Mouse (Mus musculus) midbrain, embryonic 10.5 days (tissue): ENCODE results near the gene Arap2. TPM values are rescaled to one million over a fixed set of nuclear protein-coding genes. Genes with fewer than 3 reads are reported as not detected.

Experiments used
- DNase-seq: peaks from one replicate; pipeline ENCODE4 v3.0.0-alpha.2; 2017; ENCODE audit warnings: low spot score
- H3K27ac ChIP-seq: fragments of 300-500 bp; sonication (generic); replicated peaks from 2 replicates; pipeline ENCODE4 v1.5.1; 2016; ENCODE audit warnings: mild to moderate bottlenecking
- H3K27me3 ChIP-seq: fragments of 300-500 bp; sonication (generic); 2 replicates; pipeline ENCODE4 v1.6.1; 2016; ENCODE audit warnings: low read depth, mild to moderate bottlenecking; ENCODE audit not compliant: poor library complexity, severe bottlenecking
- H3K36me3 ChIP-seq: fragments of 300-500 bp; sonication (generic); 2 replicates; pipeline ENCODE4 v1.6.1; 2016; ENCODE audit warnings: mild to moderate bottlenecking, moderate library complexity
- H3K4me1 ChIP-seq: fragments of 300-500 bp; sonication (generic); 2 replicates; pipeline ENCODE4 v1.6.1; 2016
- H3K4me3 ChIP-seq: fragments of 300-500 bp; sonication (generic); 2 replicates; pipeline ENCODE4 v1.5.1; 2016; ENCODE audit warnings: mild to moderate bottlenecking, moderate library complexity
- H3K9me3 ChIP-seq: fragments of 300-500 bp; sonication (generic); replicated peaks from 2 replicates; pipeline ENCODE4 v1.6.1; 2016; ENCODE audit warnings: mild to moderate bottlenecking
- WGBS: fragments of 180-500 bp; shearing (Covaris S2); methylation state at CpG from one replicate; pipeline ENCODE4 v1.1.7; 2016; 5-methylcytosine and 5-hydroxymethylcytosine counted together
- polyA plus RNA-seq: library from polyadenylated mRNA; unstranded; fragments of >200 nt; fragmentation: Nextera tagmentation; extraction: Ambion mirVana; gene quantifications from 2 replicates; pipeline ENCODE4 v1.2.1, GENCODE M21; 2016

Arap2 gene
- polyA plus RNA-seq, 1 experiment from 2014 or later = 1.3 TPM

GRCm38 (mm10) chr5:62663206-62663605 lies 102.8 kb downstream of the Arap2 start:
- Histone ChIP-seq H3K27ac (no peak overlapping the region), H3K4me3 (no peak overlapping the region), H3K4me1 (no peaks in the 10 kb centered on the region), H3K9me3 (no peaks in the 10 kb centered on the region), H3K36me3 (no peaks in the 10 kb centered on the region), H3K27me3 (no peaks in the 10 kb centered on the region)
- WGBS = 95% methylated on average over 1 of the region's 1 CpGs
- no peak for DNase-seq

GRCm38 (mm10) chr5:62653924-62654323 lies 112.0 kb downstream of the Arap2 start:
- no peak for DNase-seq
- WGBS = 83% methylated on average over 5 of the region's 5 CpGs
- H3K27ac ChIP-seq = no peak overlapping the region
- no peaks in the 10 kb centered on the region for H3K9me3 ChIP-seq
- H3K36me3 ChIP-seq = no peaks in the 10 kb centered on the region
- no peaks in the 10 kb centered on the region for H3K27me3 ChIP-seq
- H3K4me1 ChIP-seq = no peaks in the 10 kb centered on the region
- H3K4me3 ChIP-seq = no peak overlapping the region

GRCm38 (mm10) chr5:62642330-62642729 lies 123.6 kb downstream of the Arap2 start:
- 89% methylated on average over 4 of the region's 4 CpGs for WGBS
- Histone ChIP-seq H3K9me3 (no peaks in the 10 kb centered on the region), H3K4me3 (no peak overlapping the region), H3K36me3 (no peaks in the 10 kb centered on the region), H3K4me1 (no peaks in the 10 kb centered on the region), H3K27me3 (no peaks in the 10 kb centered on the region), H3K27ac (no peak overlapping the region)
- no peak for DNase-seq

DNA sequence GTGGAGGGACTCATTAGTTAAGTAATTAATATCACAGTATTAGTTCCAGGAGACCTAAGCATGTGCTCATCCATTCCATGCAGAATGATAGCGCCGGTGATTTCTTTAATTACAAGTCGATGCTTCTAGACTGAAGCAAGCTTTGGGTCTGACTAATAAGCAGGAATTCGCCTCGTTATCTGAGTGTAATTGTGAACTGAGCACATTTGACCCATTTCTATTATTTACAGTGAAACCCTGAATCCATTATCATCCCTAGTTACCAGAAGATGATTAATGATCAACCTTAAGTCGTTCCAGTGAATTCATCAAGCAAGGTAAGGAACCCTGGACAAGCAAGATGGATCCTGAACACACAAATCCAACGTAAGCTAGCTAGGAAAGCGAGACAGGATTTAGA lies 125.5 kb downstream of the Arap2 start:
- H3K4me3 ChIP-seq = no peak overlapping the region
- H3K36me3 ChIP-seq = no peaks in the 10 kb centered on the region
- no peaks in the 10 kb centered on the region for H3K9me3 ChIP-seq
- WGBS = 87% methylated on average over 8 of the region's 8 CpGs
- H3K27me3 ChIP-seq = no peaks in the 10 kb centered on the region
- no peak overlapping the region for H3K27ac ChIP-seq
- H3K4me1 ChIP-seq = no peaks in the 10 kb centered on the region
- DNase-seq = no peak

- Histone ChIP-seq H3K4me3 (no peak overlapping the region), H3K27ac (no peak overlapping the region), H3K27me3 (no peaks in the 10 kb centered on the region), H3K36me3 (no peaks in the 10 kb centered on the region), H3K4me1 (no peaks in the 10 kb centered on the region), H3K9me3 (no peaks in the 10 kb centered on the region)
- DNase-seq = no peak
- 87% methylated on average over 3 of the region's 3 CpGs for WGBS
Observed at GRCm38 (mm10) chr5:62636341-62636740, 129.6 kb downstream of the Arap2 start.

GRCm38 (mm10) chr5:62628901-62629300 lies 137.1 kb downstream of the Arap2 start:
- no peak overlapping the region for H3K27ac ChIP-seq
- no peaks in the 10 kb centered on the region for H3K36me3 ChIP-seq
- no peak overlapping the region for H3K4me3 ChIP-seq
- no peaks in the 10 kb centered on the region for H3K4me1 ChIP-seq
- no peak for DNase-seq
- H3K27me3 ChIP-seq = no peaks in the 10 kb centered on the region
- H3K9me3 ChIP-seq = no peaks in the 10 kb centered on the region
- 89% methylated on average over 5 of the region's 5 CpGs for WGBS

- H3K27me3 ChIP-seq = no peaks in the 10 kb centered on the region
- H3K4me3 ChIP-seq = no peak overlapping the region
- H3K27ac ChIP-seq = no peak overlapping the region
- H3K36me3 ChIP-seq = no peaks in the 10 kb centered on the region
- DNase-seq = no peak
- WGBS = 91% methylated on average over 11 of the region's 11 CpGs
- no peaks in the 10 kb centered on the region for H3K9me3 ChIP-seq
- H3K4me1 ChIP-seq = no peaks in the 10 kb centered on the region
Observed at GRCm38 (mm10) chr5:62622848-62623479, 143.0 kb downstream of the Arap2 start.

DNA sequence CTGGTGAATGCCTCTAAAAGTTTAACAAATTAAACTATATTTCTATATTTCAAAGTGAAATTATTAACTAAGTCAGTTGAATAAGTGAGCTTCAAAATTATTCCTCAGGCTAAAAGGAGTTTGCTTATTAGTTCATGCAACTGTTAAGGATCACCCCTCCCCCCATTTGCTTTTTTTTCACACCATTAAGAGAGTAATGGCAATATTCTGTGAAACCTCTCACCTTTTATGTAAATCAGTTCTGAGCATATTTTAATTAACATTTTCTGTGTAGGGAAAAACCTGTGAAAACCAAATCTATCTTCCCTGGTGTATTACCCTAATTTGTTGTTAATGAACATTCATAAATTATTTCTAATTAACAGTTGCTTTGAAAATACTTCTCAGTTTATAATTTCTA lies 147.7 kb downstream of the Arap2 start:
- DNase-seq = no peak
- H3K4me1 ChIP-seq = no peaks in the 10 kb centered on the region
- no peaks in the 10 kb centered on the region for H3K27me3 ChIP-seq
- H3K27ac ChIP-seq = no peak overlapping the region
- no peaks in the 10 kb centered on the region for H3K9me3 ChIP-seq
- no peak overlapping the region for H3K4me3 ChIP-seq
- H3K36me3 ChIP-seq = no peaks in the 10 kb centered on the region

DNA sequence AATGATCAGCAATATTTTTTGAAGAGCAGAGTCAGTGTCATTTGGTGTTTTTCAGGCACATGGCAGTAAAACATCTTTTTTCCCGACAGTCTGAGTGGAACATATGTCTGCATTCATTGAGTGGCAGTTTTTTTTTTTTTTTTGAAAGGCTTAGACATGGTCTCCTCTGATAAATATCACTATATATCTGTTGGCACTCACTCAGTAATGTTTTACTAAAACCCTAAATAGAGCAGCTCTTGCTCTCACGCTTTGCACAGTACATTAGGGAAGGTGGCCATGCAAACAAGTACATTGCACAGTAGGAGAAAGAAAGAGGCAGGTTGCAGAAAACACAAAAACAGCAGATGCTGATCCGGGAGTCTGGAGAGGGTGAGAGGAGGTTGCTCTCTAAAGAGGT lies 154.0 kb downstream of the Arap2 start:
- DNase-seq = no peak
- 86% methylated on average over 3 of the region's 3 CpGs for WGBS
- no peak overlapping the region for H3K27ac ChIP-seq

GRCm38 (mm10) chr5:62587348-62587747 lies 178.6 kb downstream of the Arap2 start:
- H3K36me3 ChIP-seq = no peaks in the 10 kb centered on the region
- WGBS = 96% methylated on average over 1 of the region's 1 CpGs
- H3K27me3 ChIP-seq = no peaks in the 10 kb centered on the region
- no peaks in the 10 kb centered on the region for H3K4me1 ChIP-seq
- no peak for DNase-seq
- no peak overlapping the region for H3K27ac ChIP-seq
- H3K9me3 ChIP-seq = no peaks in the 10 kb centered on the region
- no peak overlapping the region for H3K4me3 ChIP-seq

More for the DNA sequence above, 154.0 kb downstream of the Arap2 start:
- no peak overlapping the region for H3K4me3 ChIP-seq
- H3K9me3 ChIP-seq = no peaks in the 10 kb centered on the region
- no peaks in the 10 kb centered on the region for H3K27me3 ChIP-seq
- no peaks in the 10 kb centered on the region for H3K4me1 ChIP-seq
- H3K36me3 ChIP-seq = no peaks in the 10 kb centered on the region

GRCm38 (mm10) chr5:62582643-62583042 lies 183.3 kb downstream of the Arap2 start:
- DNase-seq = no peak

DNA sequence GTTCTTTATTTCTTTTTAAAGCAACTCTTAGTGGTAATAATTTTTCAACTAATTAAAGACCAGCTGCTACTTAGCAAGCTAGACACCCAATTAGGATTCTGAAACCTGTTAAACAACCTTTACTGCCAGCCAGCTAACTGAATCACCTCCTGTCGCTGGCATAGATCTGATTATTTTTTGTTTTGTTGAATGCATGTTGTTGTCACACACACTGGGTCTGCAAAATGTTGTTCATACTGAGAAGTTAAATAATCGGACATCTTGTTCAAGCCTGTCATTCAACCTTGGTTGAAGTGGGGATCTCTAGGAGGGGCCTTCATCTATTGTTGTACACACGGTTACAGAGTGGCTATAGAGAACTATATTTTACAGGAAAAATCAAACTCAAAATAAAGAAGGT lies 184.3 kb downstream of the Arap2 start:
- DNase-seq = no peak
- H3K9me3 ChIP-seq = no peaks in the 10 kb centered on the region
- no peaks in the 10 kb centered on the region for H3K27me3 ChIP-seq
- H3K4me1 ChIP-seq = no peaks in the 10 kb centered on the region
- no peak overlapping the region for H3K27ac ChIP-seq
- H3K4me3 ChIP-seq = no peak overlapping the region
- H3K36me3 ChIP-seq = no peaks in the 10 kb centered on the region
- 80% methylated on average over 3 of the region's 3 CpGs for WGBS

More at GRCm38 (mm10) chr5:62582643-62583042, 183.3 kb downstream of the Arap2 start:
- no peaks in the 10 kb centered on the region for H3K27me3 ChIP-seq
- no peak overlapping the region for H3K4me3 ChIP-seq
- H3K4me1 ChIP-seq = no peaks in the 10 kb centered on the region
- H3K36me3 ChIP-seq = no peaks in the 10 kb centered on the region
- no peaks in the 10 kb centered on the region for H3K9me3 ChIP-seq
- WGBS = 26% methylated on average over 2 of the region's 2 CpGs
- H3K27ac ChIP-seq = no peak overlapping the region

GRCm38 (mm10) chr5:62574336-62574844 lies 191.6 kb downstream of the Arap2 start:
- H3K27ac ChIP-seq = no peak overlapping the region
- WGBS = 93% methylated on average over 3 of the region's 3 CpGs
- H3K27me3 ChIP-seq = no peaks in the 10 kb centered on the region
- no peaks in the 10 kb centered on the region for H3K4me1 ChIP-seq
- DNase-seq = no peak
- no peaks in the 10 kb centered on the region for H3K9me3 ChIP-seq
- no peaks in the 10 kb centered on the region for H3K36me3 ChIP-seq
- H3K4me3 ChIP-seq = no peak overlapping the region
